Mouse (Mus musculus): ENCODE measurements at regions not wholly inside any gene's neighbourhood (a gene's known extent, or its start where the extent isn't known, plus 50 kb on each side); places are given as distances from the start of the nearest gene placed in this dataset.

- no peaks in the 10 kb centered on the region for H3K36me3 ChIP-seq (ENCODE audit: control insufficient read depth, insufficient read depth, low read length)
- no peak overlapping the region for H3K4me2 ChIP-seq (ENCODE audit: low read length)
- H3K9ac ChIP-seq (ENCODE audit: low read length), result no peak overlapping the region
- H3K4me3 ChIP-seq (ENCODE audit: control insufficient read depth in 1 of 2, insufficient read depth in 1 of 2, low read depth in 1 of 2, low read length in 2 of 2), result no peak overlapping the region
- H3K9me3 ChIP-seq (ENCODE audit: control insufficient read depth, low read length), result no peaks in the 10 kb centered on the region
- H3K27ac ChIP-seq (replicated peaks in 1 of 2; ENCODE audit: control insufficient read depth in 1 of 2, insufficient read depth in 1 of 2, low read depth in 2 of 2, low read length in 2 of 2), result no peak overlapping the region
- peaks cover 6 to 15% of the 10 kb centered on the region in 2 experiments; a peak in 2 of 4 replicates for H3K4me1 ChIP-seq (ENCODE audit: control insufficient read depth in 2 of 2, insufficient read depth in 2 of 2, low read length in 2 of 2)
- ATAC-seq (ENCODE audit: insufficient number of reproducible peaks, insufficient read depth, low FRiP score, low read depth), result no peak
- no peaks in the 10 kb centered on the region for H3K27me3 ChIP-seq (ENCODE audit: control insufficient read depth, insufficient read depth, low read length)
- 27% methylated on average over 3 of the region's 3 CpGs for WGBS
These were observed 408.2 kb downstream of the Pdcd6ip start for GRCm38 (mm10) chr9:113299900-113300299.

DNA sequence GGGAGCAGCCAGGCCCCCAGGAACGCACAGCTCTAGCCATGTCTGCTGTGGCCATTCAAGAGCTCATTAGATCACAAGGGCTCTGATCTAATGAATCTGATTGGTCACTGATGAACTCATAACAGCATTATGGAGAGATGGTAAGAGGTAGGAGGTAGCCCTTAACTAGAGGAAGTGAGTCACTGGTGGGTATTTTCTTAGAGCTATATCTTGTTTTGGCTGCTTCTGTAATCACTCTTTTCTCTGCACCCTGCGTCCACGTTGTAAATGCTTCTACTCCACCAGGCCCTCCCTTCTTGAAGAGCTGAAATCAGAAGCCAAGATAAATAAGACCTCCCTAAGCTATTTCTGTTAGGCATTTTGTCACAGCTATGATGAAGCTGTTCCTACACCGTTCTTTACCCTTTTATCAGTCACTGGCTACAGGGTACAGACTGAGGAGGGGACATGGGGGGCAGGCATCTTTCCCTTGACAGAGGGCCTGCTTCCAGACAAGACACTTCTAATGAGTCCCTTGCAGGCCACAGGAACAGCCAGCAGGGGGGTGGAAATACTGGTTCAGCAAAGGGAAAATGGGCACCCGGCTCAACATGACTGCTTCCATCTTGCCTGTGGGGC, 412.1 kb downstream of the Pdcd6ip start:
- peaks cover 6 to 10% of the 10 kb centered on the region in 2 experiments; a peak in 2 of 4 replicates for H3K4me1 ChIP-seq (ENCODE audit: control insufficient read depth in 2 of 2, insufficient read depth in 2 of 2, low read length in 2 of 2)
- H3K36me3 ChIP-seq (ENCODE audit: control insufficient read depth, insufficient read depth, low read length), result no peaks in the 10 kb centered on the region
- WGBS, result 22% methylated on average over 5 of the region's 5 CpGs
- ATAC-seq (ENCODE audit: insufficient number of reproducible peaks, insufficient read depth, low FRiP score, low read depth), result peak; percentile 62
- 0 out of 4 replicates have a peak overlapping the region, but pooled peaks have one; percentile 2 to 19 for H3K27ac ChIP-seq (replicated peaks in 1 of 2; ENCODE audit: control insufficient read depth in 1 of 2, insufficient read depth in 1 of 2, low read depth in 2 of 2, low read length in 2 of 2)
- no peaks in the 10 kb centered on the region for H3K27me3 ChIP-seq (ENCODE audit: control insufficient read depth, insufficient read depth, low read length)
- H3K9ac ChIP-seq (ENCODE audit: low read length), result no peak overlapping the region
- H3K4me2 ChIP-seq (ENCODE audit: low read length), result no peak overlapping the region
- H3K4me3 ChIP-seq (ENCODE audit: control insufficient read depth in 1 of 2, insufficient read depth in 1 of 2, low read depth in 1 of 2, low read length in 2 of 2), result no peak overlapping the region
- H3K9me3 ChIP-seq (ENCODE audit: control insufficient read depth, low read length), result no peaks in the 10 kb centered on the region

DNA sequence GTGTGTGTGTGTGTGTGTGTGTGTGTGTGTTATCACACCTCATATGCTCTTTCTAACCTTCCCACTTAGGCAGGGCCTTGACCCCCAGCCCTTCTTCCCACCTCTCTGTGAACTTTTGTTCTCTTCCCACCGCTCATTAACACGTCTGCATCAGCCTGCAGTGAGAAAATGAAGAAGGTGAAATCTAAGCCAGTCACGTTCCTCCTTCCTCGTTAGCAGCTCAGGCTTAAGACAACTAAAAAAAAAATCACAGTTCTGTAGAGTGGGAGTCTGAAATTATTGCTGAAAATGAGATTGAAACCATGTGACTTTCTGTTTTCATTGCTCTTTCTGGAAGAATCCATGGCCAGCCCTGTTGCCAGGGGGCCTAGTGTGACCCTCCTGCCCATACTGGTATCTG, 420.7 kb downstream of the Pdcd6ip start:
- Histone ChIP-seq H3K36me3 (ENCODE audit: control insufficient read depth, insufficient read depth, low read length) (no peaks in the 10 kb centered on the region), H3K4me1 (ENCODE audit: control insufficient read depth in 2 of 2, insufficient read depth in 2 of 2, low read length in 2 of 2) (no peaks in the 10 kb centered on the region), H3K4me2 (ENCODE audit: low read length) (no peak overlapping the region), H3K4me3 (ENCODE audit: control insufficient read depth in 1 of 2, insufficient read depth in 1 of 2, low read depth in 1 of 2, low read length in 2 of 2) (no peak overlapping the region), H3K9me3 (ENCODE audit: control insufficient read depth, low read length) (no peaks in the 10 kb centered on the region), H3K9ac (ENCODE audit: low read length) (no peak overlapping the region), H3K27ac (replicated peaks in 1 of 2; ENCODE audit: control insufficient read depth in 1 of 2, insufficient read depth in 1 of 2, low read depth in 2 of 2, low read length in 2 of 2) (no peak overlapping the region), H3K27me3 (ENCODE audit: control insufficient read depth, insufficient read depth, low read length) (no peaks in the 10 kb centered on the region)
- ATAC-seq (ENCODE audit: insufficient number of reproducible peaks, insufficient read depth, low FRiP score, low read depth), result no peak
- WGBS, result 48% methylated on average over 4 of the region's 4 CpGs

DNA sequence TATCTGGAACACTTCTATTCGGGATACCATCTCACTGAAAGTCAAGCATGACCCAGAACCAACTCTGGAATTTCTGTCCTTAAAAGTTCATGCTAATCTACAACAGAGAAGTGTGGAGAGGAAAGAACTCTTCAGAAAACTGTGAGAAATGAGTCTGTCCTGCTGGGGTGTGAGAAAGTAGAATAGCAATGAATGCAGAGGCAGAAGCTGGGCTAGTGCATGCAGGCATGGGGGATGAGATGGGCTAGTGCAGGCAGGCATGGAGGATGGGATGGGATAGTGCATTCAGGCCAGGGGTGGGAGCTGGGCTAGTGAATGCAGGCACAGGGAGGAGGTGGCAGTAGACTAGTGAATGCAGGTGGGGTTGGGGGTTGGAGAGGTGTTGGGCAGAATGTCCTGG, 424.8 kb downstream of the Pdcd6ip start:
- ATAC-seq (ENCODE audit: insufficient number of reproducible peaks, insufficient read depth, low FRiP score, low read depth), result no peak
- H3K9me3 ChIP-seq (ENCODE audit: control insufficient read depth, low read length), result no peaks in the 10 kb centered on the region
- H3K27me3 ChIP-seq (ENCODE audit: control insufficient read depth, insufficient read depth, low read length), result no peaks in the 10 kb centered on the region
- H3K27ac ChIP-seq (replicated peaks in 1 of 2; ENCODE audit: control insufficient read depth in 1 of 2, insufficient read depth in 1 of 2, low read depth in 2 of 2, low read length in 2 of 2), result no peak overlapping the region
- no peak overlapping the region for H3K4me2 ChIP-seq (ENCODE audit: low read length)
- H3K36me3 ChIP-seq (ENCODE audit: control insufficient read depth, insufficient read depth, low read length), result no peaks in the 10 kb centered on the region
- WGBS, result 24% methylated on average over 1 of the region's 1 CpGs
- no peak overlapping the region for H3K9ac ChIP-seq (ENCODE audit: low read length)
- H3K4me1 ChIP-seq (ENCODE audit: control insufficient read depth in 2 of 2, insufficient read depth in 2 of 2, low read length in 2 of 2), result no peaks in the 10 kb centered on the region
- no peak overlapping the region for H3K4me3 ChIP-seq (ENCODE audit: control insufficient read depth in 1 of 2, insufficient read depth in 1 of 2, low read depth in 1 of 2, low read length in 2 of 2)

DNA sequence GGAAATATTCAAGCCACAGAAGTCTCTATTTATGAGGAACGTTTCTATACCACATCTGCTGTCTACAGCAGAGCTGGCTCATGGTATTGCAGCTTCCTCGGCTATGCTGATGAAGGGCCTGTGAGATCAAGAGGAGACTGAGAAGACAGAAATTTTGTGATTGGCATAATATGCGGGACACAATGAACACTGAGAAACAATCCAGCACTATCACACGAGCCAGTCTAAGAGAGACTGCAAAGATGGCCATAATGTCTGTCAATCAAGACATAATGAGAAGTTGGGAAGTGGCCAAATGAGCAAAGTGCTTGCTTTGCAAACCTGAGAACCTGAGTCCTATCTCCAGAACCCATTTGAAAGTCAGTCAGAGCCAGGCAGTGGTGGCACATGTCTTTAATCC, 437.5 kb downstream of the Pdcd6ip start:
- H3K27me3 ChIP-seq (ENCODE audit: control insufficient read depth, insufficient read depth, low read length), result no peaks in the 10 kb centered on the region
- H3K4me1 ChIP-seq (ENCODE audit: control insufficient read depth in 2 of 2, insufficient read depth in 2 of 2, low read length in 2 of 2), result no peaks in the 10 kb centered on the region
- H3K4me3 ChIP-seq (ENCODE audit: control insufficient read depth in 1 of 2, insufficient read depth in 1 of 2, low read depth in 1 of 2, low read length in 2 of 2), result no peak overlapping the region
- H3K9ac ChIP-seq (ENCODE audit: low read length), result no peak overlapping the region
- H3K4me2 ChIP-seq (ENCODE audit: low read length), result no peak overlapping the region
- H3K27ac ChIP-seq (replicated peaks in 1 of 2; ENCODE audit: control insufficient read depth in 1 of 2, insufficient read depth in 1 of 2, low read depth in 2 of 2, low read length in 2 of 2), result no peak overlapping the region
- H3K36me3 ChIP-seq (ENCODE audit: control insufficient read depth, insufficient read depth, low read length), result no peaks in the 10 kb centered on the region
- H3K9me3 ChIP-seq (ENCODE audit: control insufficient read depth, low read length), result no peaks in the 10 kb centered on the region
- 81% methylated on average over 4 of the region's 4 CpGs for WGBS
- no peak for ATAC-seq (ENCODE audit: insufficient number of reproducible peaks, insufficient read depth, low FRiP score, low read depth)

DNA sequence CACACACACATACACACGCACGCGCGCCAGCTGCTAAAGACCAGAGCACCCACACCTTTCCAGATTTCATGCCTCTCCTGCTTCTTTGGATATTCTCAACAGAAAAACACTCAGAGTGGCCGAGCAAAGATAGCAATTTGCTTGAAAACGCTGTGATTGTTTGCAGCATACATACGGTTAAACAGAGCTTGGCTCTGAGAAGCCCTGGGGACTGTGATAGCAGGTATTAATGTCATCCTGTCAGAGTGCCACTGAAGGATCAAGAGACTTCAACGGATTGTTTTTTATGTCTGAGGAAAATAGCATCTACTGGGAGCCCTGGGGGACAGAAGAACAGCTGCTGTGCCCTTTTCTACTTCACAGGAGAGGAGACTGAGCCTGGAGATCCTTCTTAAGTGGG, 440.4 kb downstream of the Pdcd6ip start:
- no peaks in the 10 kb centered on the region for H3K27me3 ChIP-seq (ENCODE audit: control insufficient read depth, insufficient read depth, low read length)
- ATAC-seq (ENCODE audit: insufficient number of reproducible peaks, insufficient read depth, low FRiP score, low read depth), result no peak
- H3K36me3 ChIP-seq (ENCODE audit: control insufficient read depth, insufficient read depth, low read length), result no peaks in the 10 kb centered on the region
- H3K9ac ChIP-seq (ENCODE audit: low read length), result no peak overlapping the region
- no peak overlapping the region for H3K4me3 ChIP-seq (ENCODE audit: control insufficient read depth in 1 of 2, insufficient read depth in 1 of 2, low read depth in 1 of 2, low read length in 2 of 2)
- no peak overlapping the region for H3K4me2 ChIP-seq (ENCODE audit: low read length)
- H3K27ac ChIP-seq (replicated peaks in 1 of 2; ENCODE audit: control insufficient read depth in 1 of 2, insufficient read depth in 1 of 2, low read depth in 2 of 2, low read length in 2 of 2), result no peak overlapping the region
- 77% methylated on average over 8 of the region's 8 CpGs for WGBS
- no peaks in the 10 kb centered on the region for H3K9me3 ChIP-seq (ENCODE audit: control insufficient read depth, low read length)
- no peaks in the 10 kb centered on the region for H3K4me1 ChIP-seq (ENCODE audit: control insufficient read depth in 2 of 2, insufficient read depth in 2 of 2, low read length in 2 of 2)

DNA sequence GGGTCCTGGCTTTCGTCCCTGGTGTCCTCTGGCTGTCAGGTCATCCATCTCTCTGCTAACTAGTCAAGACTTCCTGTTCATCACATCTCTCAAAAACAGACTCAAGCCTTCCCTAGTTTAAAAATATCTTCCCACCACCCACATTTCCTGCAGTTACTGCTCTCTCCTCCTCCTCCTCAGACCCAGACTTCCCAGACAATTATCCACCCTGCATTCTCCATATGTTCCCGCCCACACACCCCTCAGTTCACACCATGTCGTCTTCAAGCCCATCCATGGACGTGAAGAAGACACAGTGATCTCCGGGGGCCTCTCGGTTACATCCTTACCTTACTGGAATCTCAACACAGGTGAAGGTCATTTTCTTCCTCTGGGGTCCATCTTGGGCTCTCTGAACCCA, 444.4 kb downstream of the Pdcd6ip start:
- no peaks in the 10 kb centered on the region for H3K4me1 ChIP-seq (ENCODE audit: control insufficient read depth in 2 of 2, insufficient read depth in 2 of 2, low read length in 2 of 2)
- no peaks in the 10 kb centered on the region for H3K36me3 ChIP-seq (ENCODE audit: control insufficient read depth, insufficient read depth, low read length)
- 0 out of 2 replicates have a peak, but pooled peaks cover 7% of the 10 kb centered on the region for H3K9me3 ChIP-seq (ENCODE audit: control insufficient read depth, low read length)
- 76% methylated on average over 6 of the region's 6 CpGs for WGBS
- no peaks in the 10 kb centered on the region for H3K27me3 ChIP-seq (ENCODE audit: control insufficient read depth, insufficient read depth, low read length)
- no peak overlapping the region for H3K27ac ChIP-seq (replicated peaks in 1 of 2; ENCODE audit: control insufficient read depth in 1 of 2, insufficient read depth in 1 of 2, low read depth in 2 of 2, low read length in 2 of 2)
- no peak overlapping the region for H3K4me3 ChIP-seq (ENCODE audit: control insufficient read depth in 1 of 2, insufficient read depth in 1 of 2, low read depth in 1 of 2, low read length in 2 of 2)
- ATAC-seq (ENCODE audit: insufficient number of reproducible peaks, insufficient read depth, low FRiP score, low read depth), result no peak
- no peak overlapping the region for H3K9ac ChIP-seq (ENCODE audit: low read length)
- H3K4me2 ChIP-seq (ENCODE audit: low read length), result no peak overlapping the region

- WGBS, result 72% methylated on average over 2 of the region's 2 CpGs
- H3K4me2 ChIP-seq (ENCODE audit: low read length), result no peak overlapping the region
- no peak for ATAC-seq (ENCODE audit: insufficient number of reproducible peaks, insufficient read depth, low FRiP score, low read depth)
- no peak overlapping the region for H3K9ac ChIP-seq (ENCODE audit: low read length)
- H3K36me3 ChIP-seq (ENCODE audit: control insufficient read depth, insufficient read depth, low read length), result no peaks in the 10 kb centered on the region
- H3K4me3 ChIP-seq (ENCODE audit: control insufficient read depth in 1 of 2, insufficient read depth in 1 of 2, low read depth in 1 of 2, low read length in 2 of 2), result no peak overlapping the region
- H3K9me3 ChIP-seq (ENCODE audit: control insufficient read depth, low read length), result 0 out of 2 replicates have a peak, but pooled peaks cover 8% of the 10 kb centered on the region
- H3K4me1 ChIP-seq (ENCODE audit: control insufficient read depth in 2 of 2, insufficient read depth in 2 of 2, low read length in 2 of 2), result no peaks in the 10 kb centered on the region
- H3K27ac ChIP-seq (replicated peaks in 1 of 2; ENCODE audit: control insufficient read depth in 1 of 2, insufficient read depth in 1 of 2, low read depth in 2 of 2, low read length in 2 of 2), result no peak overlapping the region
- H3K27me3 ChIP-seq (ENCODE audit: control insufficient read depth, insufficient read depth, low read length), result no peaks in the 10 kb centered on the region
These were observed 447.8 kb downstream of the Pdcd6ip start for GRCm38 (mm10) chr9:113260296-113260695.

Data from heart, embryonic 14.5 days (tissue).